Comparison of ENCODE assay signal across 9 mouse cellular contexts in genomic region chr2:166305044-166306002, GRCm38 (mm10).
A peak's percentile ranks its signal among the peaks of the same experiment; 100 is the strongest.
DNase-seq lines count a peak whose midpoint lies in the region; ATAC-seq and TF ChIP-seq lines count a peak whose summit lies in the region.
"Had no signal": no experiment of that assay in that cellular context is flagged by ENCODE, and none has a peak within 500 bp of the region (broad histone marks: within the 10 kb centered on the region; RNA-seq: fewer than 3 reads in every experiment).

No protein-coding gene starts in this region.

- peak; percentile 86 for DNase-seq in brain, embryonic 14.5 days (ENCODE audit: low read depth)
- peak; percentile 53 for DNase-seq in hindbrain, embryonic 14.5 days (ENCODE audit: low spot score)
- no peak for DNase-seq in testis, postnatal 14 days (ENCODE audit: low spot score)
- no peak for DNase-seq in natural killer cell, adult 2 months (ENCODE audit: low spot score in 2 of 2)
- DNase-seq: cerebellum, adult 11-12 months had no signal

- no peak overlapping the region for H3K9ac ChIP-seq in kidney, embryonic 14.5 days (ENCODE audit: low read depth, low read length)
- H3K9ac ChIP-seq in kidney, embryonic 16.5 days (replicated peaks; ENCODE audit: low read length) = no peak overlapping the region
- H3K9ac ChIP-seq in hindbrain, embryonic 14.5 days = no peak overlapping the region
- no peak overlapping the region; the same call in 1 of the 2 replicates for H3K9ac ChIP-seq in midbrain, embryonic 16.5 days (ENCODE audit: low read depth, low read length)

- H3K27me3 ChIP-seq in kidney, embryonic 14.5 days (ENCODE audit: control insufficient read depth, insufficient read depth, low read length) = no peaks in the 10 kb centered on the region
- no peaks in the 10 kb centered on the region for H3K27me3 ChIP-seq in kidney, embryonic 16.5 days (ENCODE audit: insufficient read depth, low read length)
- H3K27me3 ChIP-seq in hindbrain, embryonic 14.5 days (ENCODE audit: control insufficient read depth, insufficient read depth, low read length) = 0 out of 2 replicates have a peak, but pooled peaks cover 7% of the 10 kb centered on the region
- H3K27me3 ChIP-seq in midbrain, embryonic 16.5 days (ENCODE audit: control insufficient read depth, insufficient read depth, low read depth, low read length) = no peaks in the 10 kb centered on the region; the same call in 1 of the 2 replicates

- no peak for ATAC-seq in kidney, embryonic 14.5 days (ENCODE audit: low FRiP score, low TSS enrichment)
- ATAC-seq in kidney, embryonic 16.5 days (ENCODE audit: low FRiP score, low TSS enrichment) = no peak
- ATAC-seq in hindbrain, embryonic 14.5 days (ENCODE audit: low FRiP score) = no peak
- no peak for ATAC-seq in midbrain, embryonic 16.5 days
- no peak for ATAC-seq in granulocyte monocyte progenitor cell, adult 5-6 weeks (replicated peaks; ENCODE audit: poor library complexity, severe bottlenecking)

- no peak for TF ChIP-seq CTCF in brain, embryonic 14.5 days (IDR thresholded peaks at IDR 0.05; ENCODE audit: borderline replicate concordance, extremely low read depth, insufficient read depth, insufficient read length)

- 74% methylated on average over 30 of the region's 30 CpGs for WGBS in kidney, embryonic 14.5 days
- WGBS in kidney, embryonic 16.5 days = 69% methylated on average over 30 of the region's 30 CpGs
- WGBS in hindbrain, embryonic 14.5 days = 47% methylated on average over 30 of the region's 30 CpGs
- WGBS in midbrain, embryonic 16.5 days = 48% methylated on average over 30 of the region's 30 CpGs

- peak overlapping the region; percentile 42; the same call in 1 of the 2 replicates for H3K27ac ChIP-seq in kidney, embryonic 14.5 days (ENCODE audit: low read depth, low read length)
- H3K27ac ChIP-seq in kidney, embryonic 16.5 days (ENCODE audit: low read length) = no peak overlapping the region
- peak overlapping the region; percentile 65 for H3K27ac ChIP-seq in hindbrain, embryonic 14.5 days
- H3K27ac ChIP-seq in midbrain, embryonic 16.5 days (ENCODE audit: low read length) = peak overlapping the region; percentile 48; the same call in 1 of the 2 replicates

- peaks cover 13% of the 10 kb centered on the region; the same call in 1 of the 2 replicates for H3K4me1 ChIP-seq in kidney, embryonic 14.5 days (ENCODE audit: control insufficient read depth, insufficient read depth, low read length)
- peaks cover 15% of the 10 kb centered on the region for H3K4me1 ChIP-seq in kidney, embryonic 16.5 days (ENCODE audit: insufficient read depth, low read length)
- peaks cover 25% of the 10 kb centered on the region for H3K4me1 ChIP-seq in hindbrain, embryonic 14.5 days (replicated peaks; ENCODE audit: control insufficient read depth, insufficient read depth, low read length)
- H3K4me1 ChIP-seq in midbrain, embryonic 16.5 days (ENCODE audit: control insufficient read depth, insufficient read depth, low read length) = peaks cover 20% of the 10 kb centered on the region

- H3K36me3 ChIP-seq in kidney, embryonic 14.5 days (ENCODE audit: control insufficient read depth, insufficient read depth, low read length) = no peaks in the 10 kb centered on the region
- H3K36me3 ChIP-seq in kidney, embryonic 16.5 days (ENCODE audit: insufficient read depth, low read length) = no peaks in the 10 kb centered on the region
- H3K36me3 ChIP-seq in hindbrain, embryonic 14.5 days (replicated peaks; ENCODE audit: control insufficient read depth, insufficient read depth) = no peaks in the 10 kb centered on the region
- no peaks in the 10 kb centered on the region for H3K36me3 ChIP-seq in midbrain, embryonic 16.5 days (ENCODE audit: control insufficient read depth, insufficient read depth, low read length)

- no peak overlapping the region for H3K4me3 ChIP-seq in kidney, embryonic 14.5 days (ENCODE audit: low read length)
- H3K4me3 ChIP-seq in kidney, embryonic 16.5 days (ENCODE audit: low read length) = no peak overlapping the region
- H3K4me3 ChIP-seq in hindbrain, embryonic 14.5 days (replicated peaks; ENCODE audit: low read length) = no peak overlapping the region
- no peak overlapping the region for H3K4me3 ChIP-seq in midbrain, embryonic 16.5 days (ENCODE audit: low read depth, low read length)

- TF ChIP-seq POLR2A in brain, embryonic 14.5 days (IDR thresholded peaks at IDR 0.05; ENCODE audit: borderline replicate concordance, extremely low read depth, insufficient read depth, insufficient read length, poor library complexity, severe bottlenecking) = no peak

- no peak overlapping the region for H3K4me2 ChIP-seq in kidney, embryonic 14.5 days (replicated peaks; ENCODE audit: low read depth, low read length)
- H3K4me2 ChIP-seq in kidney, embryonic 16.5 days (replicated peaks; ENCODE audit: low read depth, low read length) = no peak overlapping the region
- 0 out of 2 replicates have a peak overlapping the region, but pooled peaks have one; percentile 13 for H3K4me2 ChIP-seq in hindbrain, embryonic 14.5 days (replicated peaks)
- no peak overlapping the region for H3K4me2 ChIP-seq in midbrain, embryonic 16.5 days (ENCODE audit: low read length)

- no peaks in the 10 kb centered on the region; the same call in 1 of the 2 replicates for H3K9me3 ChIP-seq in kidney, embryonic 14.5 days (ENCODE audit: control insufficient read depth, low read length)
- no peaks in the 10 kb centered on the region for H3K9me3 ChIP-seq in kidney, embryonic 16.5 days (ENCODE audit: low read length)
- H3K9me3 ChIP-seq in hindbrain, embryonic 14.5 days (ENCODE audit: control insufficient read depth, low read length) = no peaks in the 10 kb centered on the region
- no peaks in the 10 kb centered on the region for H3K9me3 ChIP-seq in midbrain, embryonic 16.5 days (replicated peaks; ENCODE audit: control insufficient read depth, low read length, poor library complexity, severe bottlenecking)

Comparison
In these comparisons a context has a peak if more than half of its experiments do, and no peak if none do; other contexts are left out.
1. DNase-seq: peak in brain, embryonic 14.5 days (single experiment) and hindbrain, embryonic 14.5 days (single experiment); none in testis, postnatal 14 days (single experiment) and natural killer cell, adult 2 months (0 of 2).